Mouse (Mus musculus): ENCODE measurements around the gene Ubald1. TPM values are rescaled to one million over a fixed set of nuclear protein-coding genes. Genes with fewer than 3 reads are reported as not detected.

Ubald1 gene
- total and polyA plus RNA-seq, 3 experiments, result 2.8 to 25.6 TPM; not detected in 1

DNA sequence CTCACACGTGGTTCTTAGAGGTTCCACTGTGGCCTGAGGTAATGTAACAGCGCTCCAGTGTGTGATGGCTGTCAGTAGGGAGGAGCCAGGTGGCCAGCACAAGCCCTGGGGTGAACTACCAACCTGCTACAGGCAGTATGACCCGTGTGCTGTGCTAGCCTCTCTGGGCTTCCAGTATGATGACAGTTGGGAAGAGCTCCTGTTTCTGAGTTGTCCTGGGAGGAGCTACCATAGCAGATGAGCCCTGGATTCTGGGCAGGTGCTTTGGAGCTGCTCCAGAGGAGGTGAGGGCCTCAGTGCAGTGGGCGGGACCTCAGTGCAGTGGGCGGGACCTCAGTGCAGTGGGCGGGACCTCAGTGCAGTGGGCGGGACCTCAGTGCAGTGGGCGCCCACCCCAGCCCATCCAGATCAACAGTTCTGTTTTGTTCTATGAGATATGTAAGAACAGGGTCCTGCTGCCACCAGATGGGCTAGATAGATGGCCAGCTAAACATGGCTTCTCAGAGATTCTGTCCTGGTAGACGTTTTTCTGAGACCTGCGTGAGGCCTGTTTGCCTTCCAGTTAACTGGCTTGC, 32.0 kb upstream of the Ubald1 start:
- no peaks in the 10 kb centered on the region for H3K27me3 ChIP-seq (ENCODE audit: control insufficient read depth in 1 of 2, insufficient read depth in 2 of 2, low read length in 2 of 2)
- no peaks in the 10 kb centered on the region; a peak in 1 of 4 replicates for H3K36me3 ChIP-seq (ENCODE audit: control insufficient read depth in 1 of 2, insufficient read depth in 2 of 2, low read length in 2 of 2)
- no peaks in the 10 kb centered on the region for H3K4me1 ChIP-seq (ENCODE audit: control insufficient read depth in 1 of 2, insufficient read depth in 2 of 2, low read length in 2 of 2)
- H3K9ac ChIP-seq (ENCODE audit: control insufficient read depth, low read depth, low read length, poor library complexity, severe bottlenecking), result no peak overlapping the region
- no peak overlapping the region for H3K27ac ChIP-seq (ENCODE audit: control insufficient read depth, low read depth, low read length)
- H3K9me3 ChIP-seq (replicated peaks; ENCODE audit: insufficient read depth, low read length), result no peaks in the 10 kb centered on the region
- H3K79me2 ChIP-seq (ENCODE audit: control insufficient read depth, insufficient read depth, low read length, poor library complexity), result no peaks in the 10 kb centered on the region
- no peak for TF ChIP-seq TAL1 (IDR thresholded peaks at IDR 0.05; ENCODE audit: low read length)
- TF ChIP-seq ZMIZ1 (IDR thresholded peaks at IDR 0.05; ENCODE audit: low read depth, low read length), result no peak
- TF ChIP-seq POLR2A (IDR thresholded peaks at IDR 0.05; ENCODE audit: control insufficient read depth in 1 of 2, insufficient read depth in 1 of 2, low read depth in 1 of 2, low read length in 2 of 2, poor library complexity in 1 of 2), result no peak
- TF ChIP-seq CHD1 (IDR thresholded peaks at IDR 0.05; ENCODE audit: low read depth, low read length), result no peak
- no peak for TF ChIP-seq HCFC1 (IDR thresholded peaks at IDR 0.05; ENCODE audit: low read depth, low read length)
- TF ChIP-seq EP300 (IDR thresholded peaks at IDR 0.05; ENCODE audit: low read depth in 1 of 2, low read length in 2 of 2), result no peak
- TF ChIP-seq CTCF (IDR thresholded peaks at IDR 0.05 in 2 of 3, conservative IDR thresholded peaks at IDR 0.05 in 1 of 3; ENCODE audit: control insufficient read depth in 1 of 3, insufficient read depth in 1 of 3, low read depth in 2 of 3, low read length in 3 of 3, poor library complexity in 1 of 3, severe bottlenecking in 1 of 3), result no peak
- no peak for TF ChIP-seq NELFE (IDR thresholded peaks at IDR 0.05; ENCODE audit: low read depth, low read length)
- no peak for TF ChIP-seq MYB (IDR thresholded peaks at IDR 0.05; ENCODE audit: low read depth, low read length)
- no peak for TF ChIP-seq MXI1 (IDR thresholded peaks at IDR 0.05; ENCODE audit: low read depth, low read length)
- no peak for TF ChIP-seq GABPA (IDR thresholded peaks at IDR 0.05; ENCODE audit: low read depth, low read length)
- no peak for TF ChIP-seq RAD21 (IDR thresholded peaks at IDR 0.05; ENCODE audit: low read depth, low read length)
- no peak for TF ChIP-seq ELF1 (IDR thresholded peaks at IDR 0.05; ENCODE audit: low read depth, low read length)
- no peak for TF ChIP-seq MYC (IDR thresholded peaks at IDR 0.05; ENCODE audit: low read depth, low read length)
- no peak for TF ChIP-seq USF2 (IDR thresholded peaks at IDR 0.05; ENCODE audit: borderline replicate concordance in 1 of 2, insufficient read depth in 1 of 2, low read depth in 1 of 2, low read length in 2 of 2)
- TF ChIP-seq E2F4 (IDR thresholded peaks at IDR 0.05; ENCODE audit: borderline replicate concordance, low read depth, low read length), result no peak
- TF ChIP-seq TBP (IDR thresholded peaks at IDR 0.05; ENCODE audit: low read depth, low read length), result no peak
- DNase-seq (ENCODE audit: low read depth, low spot score), result no peak
- H3K4me3 ChIP-seq (ENCODE audit: control insufficient read depth in 1 of 2, insufficient read depth in 1 of 2, low read depth in 2 of 2, low read length in 2 of 2), result no peak overlapping the region

DNA sequence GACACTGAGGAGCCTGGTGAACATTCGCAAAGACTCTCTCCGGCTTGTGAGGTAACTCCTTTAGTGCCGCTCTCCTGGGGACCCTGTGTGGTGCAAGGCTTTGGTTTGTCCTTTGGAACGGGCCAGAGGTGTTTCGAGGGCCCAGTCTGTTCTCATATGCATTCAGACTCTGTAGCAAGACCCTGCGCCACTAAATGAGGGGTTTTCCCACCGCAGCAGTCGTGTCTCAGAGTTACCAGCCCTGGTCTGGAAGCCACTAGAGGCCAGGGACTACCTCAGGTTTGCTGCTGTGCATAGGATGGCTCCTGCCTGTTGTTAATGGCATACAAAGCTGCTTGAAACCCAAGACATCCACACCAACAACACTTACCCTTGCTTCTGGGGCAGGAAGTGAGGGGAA, 30.6 kb upstream of the Ubald1 start:
- Histone ChIP-seq H3K36me3 (ENCODE audit: control insufficient read depth in 1 of 2, insufficient read depth in 2 of 2, low read length in 2 of 2) (no peaks in the 10 kb centered on the region; a peak in 1 of 4 replicates), H3K4me1 (ENCODE audit: control insufficient read depth in 1 of 2, insufficient read depth in 2 of 2, low read length in 2 of 2) (no peaks in the 10 kb centered on the region), H3K4me3 (ENCODE audit: control insufficient read depth in 1 of 2, insufficient read depth in 1 of 2, low read depth in 2 of 2, low read length in 2 of 2) (no peak overlapping the region), H3K79me2 (ENCODE audit: control insufficient read depth, insufficient read depth, low read length, poor library complexity) (no peaks in the 10 kb centered on the region), H3K9ac (ENCODE audit: control insufficient read depth, low read depth, low read length, poor library complexity, severe bottlenecking) (no peak overlapping the region), H3K27ac (ENCODE audit: control insufficient read depth, low read depth, low read length) (no peak overlapping the region), H3K9me3 (replicated peaks; ENCODE audit: insufficient read depth, low read length) (no peaks in the 10 kb centered on the region), H3K27me3 (ENCODE audit: control insufficient read depth in 1 of 2, insufficient read depth in 2 of 2, low read length in 2 of 2) (no peaks in the 10 kb centered on the region)
- no peak for DNase-seq (ENCODE audit: low read depth, low spot score)
- no peak for TF ChIP-seq POLR2A (IDR thresholded peaks at IDR 0.05; ENCODE audit: control insufficient read depth in 1 of 2, insufficient read depth in 1 of 2, low read depth in 1 of 2, low read length in 2 of 2, poor library complexity in 1 of 2)
- no peak for TF ChIP-seq CTCF (IDR thresholded peaks at IDR 0.05 in 2 of 3, conservative IDR thresholded peaks at IDR 0.05 in 1 of 3; ENCODE audit: control insufficient read depth in 1 of 3, insufficient read depth in 1 of 3, low read depth in 2 of 3, low read length in 3 of 3, poor library complexity in 1 of 3, severe bottlenecking in 1 of 3)
